Mouse (Mus musculus) MEL (cell line): ENCODE measurements around the gene Btbd16. TPM values are rescaled to one million over a fixed set of nuclear protein-coding genes. Genes with fewer than 3 reads are reported as not detected.

Experiments
- DNase-seq: peaks from one replicate; pipeline ENCODE4 v3.0.0; 2011; ENCODE audit warnings: low read depth, low spot score
- H3K27ac ChIP-seq: 2 replicates; pipeline ENCODE4 v1.5.1; 2012; ENCODE audit warnings: low read depth, mild to moderate bottlenecking, control low read depth, low read length, moderate library complexity; ENCODE audit not compliant: control insufficient read depth
- H3K27me3 ChIP-seq, 2 experiments: fragments of 150-350 bp in 1 of 2; sonication (generic) in 1 of 2; 2 replicates each; pipeline ENCODE4 v1.6.1; 2012; ENCODE audit warnings: low read length in 2 of 2, mild to moderate bottlenecking in 2 of 2, improper control_type of control experiment in 1 of 2, moderate library complexity in 1 of 2; ENCODE audit not compliant: insufficient read depth in 2 of 2, control insufficient read depth in 1 of 2
- H3K36me3 ChIP-seq, 2 experiments: 2 replicates each; pipeline ENCODE4 v1.6.1; 2012 to 2014; ENCODE audit warnings: low read length in 2 of 2, improper control_type of control experiment in 1 of 2, inconsistent platforms in 1 of 2, mild to moderate bottlenecking in 1 of 2; ENCODE audit not compliant: insufficient read depth in 2 of 2, control insufficient read depth in 1 of 2
- H3K4me1 ChIP-seq, 2 experiments: fragments of 150-350 bp in 1 of 2; sonication (generic) in 1 of 2; 2 replicates each; pipeline ENCODE4 v1.6.1; 2012; ENCODE audit warnings: low read length in 2 of 2, improper control_type of control experiment in 1 of 2, mild to moderate bottlenecking in 1 of 2; ENCODE audit not compliant: insufficient read depth in 2 of 2, control insufficient read depth in 1 of 2
- H3K4me3 ChIP-seq, 2 experiments: fragments of 150-350 bp in 1 of 2; sonication (generic) in 1 of 2; 2 replicates each; pipeline ENCODE4 v1.5.1; 2012; ENCODE audit warnings: low read depth in 2 of 2, low read length in 2 of 2, mild to moderate bottlenecking in 2 of 2, moderate library complexity in 2 of 2, control low read depth in 1 of 2, improper control_type of control experiment in 1 of 2; ENCODE audit not compliant: control insufficient read depth in 1 of 2, insufficient read depth in 1 of 2
- H3K79me2 ChIP-seq: 2 replicates; pipeline ENCODE4 v1.6.1; 2012; ENCODE audit warnings: mild to moderate bottlenecking, low read length, moderate library complexity; ENCODE audit not compliant: control insufficient read depth, poor library complexity, insufficient read depth
- H3K9ac ChIP-seq: 2 replicates; pipeline ENCODE4 v1.6.1; 2012; ENCODE audit warnings: low read depth, mild to moderate bottlenecking, control low read depth, low read length, moderate library complexity; ENCODE audit not compliant: control insufficient read depth, poor library complexity, severe bottlenecking
- H3K9me3 ChIP-seq: fragments of 150-350 bp; sonication (generic); replicated peaks from 2 replicates; pipeline ENCODE4 v1.6.1; 2012; ENCODE audit warnings: mild to moderate bottlenecking, low read length, improper control_type of control experiment, moderate library complexity; ENCODE audit not compliant: insufficient read depth
- BHLHE40 ChIP-seq: IDR thresholded peaks from 2 replicates; pipeline ENCODE4 v1.6.1; 2012; ENCODE audit warnings: low read depth, mild to moderate bottlenecking, inconsistent platforms, low read length, improper control_type of control experiment, borderline replicate concordance
- ETS1 ChIP-seq: IDR thresholded peaks from 2 replicates; pipeline ENCODE4 v1.6.1; 2012; ENCODE audit warnings: low read depth, mild to moderate bottlenecking, inconsistent platforms, low read length, improper control_type of control experiment, moderate library complexity
- GABPA ChIP-seq: IDR thresholded peaks from 2 replicates; pipeline ENCODE4 v1.6.1; 2012; ENCODE audit warnings: low read depth, mild to moderate bottlenecking, inconsistent platforms, low read length, improper control_type of control experiment, moderate library complexity
- GATA1 ChIP-seq: IDR thresholded peaks from 2 replicates; pipeline ENCODE4 v1.6.1; 2011; ENCODE audit warnings: low read depth, low read length, improper control_type of control experiment
- HCFC1 ChIP-seq: IDR thresholded peaks from 2 replicates; pipeline ENCODE4 v1.6.1; 2012; ENCODE audit warnings: low read depth, mild to moderate bottlenecking, inconsistent platforms, low read length, improper control_type of control experiment, moderate library complexity
- MAZ ChIP-seq: IDR thresholded peaks from 2 replicates; pipeline ENCODE4 v1.6.1; 2012; ENCODE audit warnings: low read depth, mild to moderate bottlenecking, inconsistent platforms, low read length, improper control_type of control experiment
- MEF2A ChIP-seq: IDR thresholded peaks from 2 replicates; pipeline ENCODE4 v1.6.1; 2014; ENCODE audit warnings: low read depth, mild to moderate bottlenecking, inconsistent platforms, low read length, improper control_type of control experiment; ENCODE audit not compliant: poor library complexity, insufficient replicate concordance, severe bottlenecking; ENCODE audit errors: extremely low read depth
- MXI1 ChIP-seq: IDR thresholded peaks from 2 replicates; pipeline ENCODE4 v1.6.1; 2011; ENCODE audit warnings: mild to moderate bottlenecking, low read depth, low read length, improper control_type of control experiment
- MYB ChIP-seq: IDR thresholded peaks from 2 replicates; pipeline ENCODE4 v1.6.1; 2011; ENCODE audit warnings: mild to moderate bottlenecking, low read depth, low read length, improper control_type of control experiment
- NELFE ChIP-seq: IDR thresholded peaks from 2 replicates; pipeline ENCODE4 v1.6.1; 2011; ENCODE audit warnings: low read depth, low read length, improper control_type of control experiment
- POLR2AphosphoS5 ChIP-seq: IDR thresholded peaks from 2 replicates; pipeline ENCODE4 v1.6.1; 2012; ENCODE audit warnings: low read depth, borderline replicate concordance, mild to moderate bottlenecking, inconsistent platforms, low read length, moderate library complexity, mixed read lengths
- RCOR1 ChIP-seq: IDR thresholded peaks from 2 replicates; pipeline ENCODE4 v1.6.1; 2012; ENCODE audit warnings: low read depth, mild to moderate bottlenecking, inconsistent platforms, low read length, improper control_type of control experiment
- SIN3A ChIP-seq: IDR thresholded peaks from 2 replicates; pipeline ENCODE4 v1.6.1; 2012; ENCODE audit warnings: low read length, improper control_type of control experiment, inconsistent platforms
- TAL1 ChIP-seq: IDR thresholded peaks from 2 replicates; pipeline ENCODE4 v1.6.1; 2012; ENCODE audit warnings: mild to moderate bottlenecking, inconsistent platforms, low read length, moderate library complexity, mixed read lengths
- TBP ChIP-seq: IDR thresholded peaks from 2 replicates; pipeline ENCODE4 v1.8.0; 2011; ENCODE audit warnings: low read depth, low read length, improper control_type of control experiment
- USF1 ChIP-seq: IDR thresholded peaks from 2 replicates; pipeline ENCODE4 v1.6.1; 2014; ENCODE audit warnings: low read depth, mild to moderate bottlenecking, inconsistent platforms, low read length, improper control_type of control experiment, moderate library complexity
- ZKSCAN1 ChIP-seq: IDR thresholded peaks from 2 replicates; pipeline ENCODE4 v1.6.1; 2012; ENCODE audit warnings: low read depth, mild to moderate bottlenecking, inconsistent platforms, low read length, improper control_type of control experiment, moderate library complexity
- polyA plus RNA-seq, 2 experiments: library from polyadenylated mRNA; stranded (reverse) in 1 of 2; unstranded in 1 of 2; fragments of >175 nt in 1 of 2; fragments of >200 nt in 1 of 2; gene quantifications; 2 replicates each; pipeline versions ENCODE4 v1.2.1 to v1.2.4; 2012; ENCODE audit warnings: low replicate concordance in 2 of 2, low read depth in 1 of 2; ENCODE audit not compliant: insufficient read length in 2 of 2, insufficient read depth in 1 of 2, missing spikeins in 1 of 2
- total RNA-seq: library from RNA; depleted of rRNA; stranded (reverse); fragments of 300-350 nt; gene quantifications from 2 replicates; pipeline ENCODE4 v1.2.3, GENCODE M21; 2012

The Btbd16 gene
- total and polyA plus RNA-seq, 3 experiments, result 0.71 to 0.89 TPM; not detected in 1

GRCm38 (mm10) chr7:130827844-130828403 is 54.1 kb downstream of the Btbd16 start:
- Histone ChIP-seq H3K4me1 (no peaks in the 10 kb centered on the region), H3K79me2 (no peaks in the 10 kb centered on the region), H3K27me3 (no peaks in the 10 kb centered on the region), H3K9ac (no peak overlapping the region), H3K4me3 (no peak overlapping the region), H3K27ac (no peak overlapping the region), H3K9me3 (no peaks in the 10 kb centered on the region), H3K36me3 (no peaks in the 10 kb centered on the region)
- TF ChIP-seq POLR2AphosphoS5 (no peak), GABPA (no peak), MEF2A (no peak), SIN3A (no peak), HCFC1 (no peak), NELFE (no peak), ZKSCAN1 (no peak), BHLHE40 (no peak), TBP (no peak), RCOR1 (no peak), MXI1 (no peak), GATA1 (no peak), MAZ (no peak), TAL1 (no peak), ETS1 (no peak), MYB (no peak)
- DNase-seq, result no peak

GRCm38 (mm10) chr7:130828475-130828874 is 54.6 kb downstream of the Btbd16 start:
- Histone ChIP-seq H3K27ac (no peak overlapping the region), H3K9ac (no peak overlapping the region), H3K9me3 (no peaks in the 10 kb centered on the region), H3K36me3 (no peaks in the 10 kb centered on the region), H3K27me3 (no peaks in the 10 kb centered on the region), H3K4me1 (no peaks in the 10 kb centered on the region), H3K4me3 (no peak overlapping the region), H3K79me2 (no peaks in the 10 kb centered on the region)
- TF ChIP-seq BHLHE40 (no peak), USF1 (no peak), GABPA (no peak)
- no peak for DNase-seq
